Mouse (Mus musculus) adrenal gland, postnatal 36 days (tissue): Measurements from ENCODE around the gene Rad51d. TPM values are rescaled to one million over a fixed set of nuclear protein-coding genes. Genes with fewer than 3 reads are reported as not detected.
"Not testable (repeated sequence)": the region's sequence is repeated elsewhere in the genome, so short reads cannot be mapped to it uniquely, and the experiment has no call there.

ENCODE experiments used
- DNase-seq, 2 experiments: peaks; one replicate each; pipeline ENCODE4 v3.0.0; 2021; ENCODE audit warnings: mixed read lengths in 1 of 2
- long read RNA-seq, 2 experiments: library from polyadenylated mRNA; stranded (forward); transcript quantifications; one replicate each; pipeline ENCODE4 v2.0.0; 2021; ENCODE audit warnings: borderline sequencing depth in 2 of 2
- total RNA-seq, 2 experiments: library from RNA; stranded (reverse); gene quantifications; 2 replicates each; pipeline ENCODE4 v1.2.3; 2021

Gene Rad51d
- 10 to 100 TPM; 10.7 to 16.2 TPM for total RNA-seq
- long read RNA-seq, experiment 1, transcript Rad51d-201 (10 exons, 3,426 nt), result major isoform, 7 of 8 reads
- long read RNA-seq, experiment 1, partial matches to known transcripts, result 0 of 8 reads
- long read RNA-seq, experiment 1, other reads (novel, unspliced or antisense), result 1 of 8 reads
- long read RNA-seq, experiment 2, partial matches to known transcripts, result 0 of 4 reads
- long read RNA-seq, experiment 2, other reads (novel, unspliced or antisense), result 0 of 4 reads

DNA sequence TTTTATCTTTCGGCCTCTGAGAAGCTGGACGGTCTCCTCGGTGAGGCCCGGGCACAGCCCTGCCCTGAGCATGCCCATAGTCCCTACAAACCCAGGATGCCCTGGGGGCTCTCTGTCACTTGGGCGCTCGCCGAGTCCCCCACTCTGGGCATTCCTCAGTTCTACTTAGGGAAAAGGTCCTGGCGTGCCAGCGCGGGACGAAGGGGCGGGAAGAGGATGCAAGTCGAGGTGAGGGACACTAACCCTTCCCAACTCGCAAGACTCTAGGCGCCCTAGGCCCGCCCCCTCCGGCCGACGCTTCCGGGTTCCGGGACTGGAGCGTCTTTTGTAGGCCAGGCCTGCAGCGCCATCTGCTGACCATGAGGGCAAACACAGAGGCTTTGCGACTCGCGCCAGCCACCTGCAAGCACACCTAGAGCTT, at the start of gene Rad51d:
TSS of gene Rad51d (minus strand) at position 273 of the 421 bp plus-strand sequence.
- peak; percentile 96 to 98 for DNase-seq

GRCm38 (mm10) chr11:82933186-82933585, 42.8 kb upstream of the Rad51d start:
- no peak for DNase-seq

GRCm38 (mm10) chr11:82931671-82932450, 41.4 kb upstream of the Rad51d start:
- peak in 1 of 2 experiments; percentile 41 for DNase-seq

DNA sequence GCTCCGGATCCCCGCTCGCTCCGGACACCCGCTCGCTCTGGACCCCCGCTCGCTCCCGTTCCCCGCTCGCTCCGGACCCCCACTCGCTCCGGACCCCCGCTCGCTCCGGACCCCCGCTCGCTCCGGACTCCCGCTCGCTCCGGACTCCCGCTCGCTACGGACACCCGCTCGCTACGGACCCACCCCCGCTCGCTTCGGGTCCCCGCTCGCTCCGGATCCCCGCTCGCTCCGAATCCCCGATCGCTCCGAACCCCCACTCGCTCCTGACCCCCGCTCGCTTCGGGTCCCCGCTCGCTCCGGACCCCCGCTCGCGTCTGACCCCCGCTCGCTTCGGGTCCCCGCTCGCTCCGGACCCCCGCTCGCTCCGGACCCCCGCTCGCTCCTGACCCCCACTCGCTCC, 40.7 kb upstream of the Rad51d start:
- not testable (repeated sequence) for DNase-seq

DNA sequence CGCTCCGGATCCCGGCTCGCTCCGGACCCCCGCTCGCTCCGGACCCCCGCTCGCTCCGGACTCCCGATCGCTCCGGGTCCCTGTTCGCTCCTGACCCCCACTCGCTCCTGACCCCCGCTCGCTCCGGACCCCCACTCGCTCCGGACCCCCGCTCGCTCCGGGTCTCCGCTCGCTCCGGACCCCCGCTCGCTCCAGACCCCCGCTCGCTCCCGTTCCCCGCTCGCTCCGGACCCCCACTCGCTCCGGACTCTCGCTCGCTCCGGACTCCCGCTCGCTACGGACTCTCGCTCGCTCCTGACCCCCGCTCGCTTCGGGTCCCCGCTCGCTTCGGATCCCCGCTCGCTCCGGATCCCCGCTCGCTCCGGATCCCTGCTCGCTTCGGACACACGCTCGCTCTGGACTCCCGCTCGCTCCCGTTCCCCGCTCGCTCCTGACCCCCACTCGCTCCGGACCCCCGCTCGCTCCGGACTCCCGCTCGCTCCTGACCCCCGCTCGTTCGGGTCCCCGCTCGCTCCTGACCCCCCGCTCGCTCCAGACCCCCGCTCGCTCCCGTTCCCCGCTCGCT, 40.1 kb upstream of the Rad51d start:
- peak in 1 of 2 experiments; percentile 34 for DNase-seq

DNA sequence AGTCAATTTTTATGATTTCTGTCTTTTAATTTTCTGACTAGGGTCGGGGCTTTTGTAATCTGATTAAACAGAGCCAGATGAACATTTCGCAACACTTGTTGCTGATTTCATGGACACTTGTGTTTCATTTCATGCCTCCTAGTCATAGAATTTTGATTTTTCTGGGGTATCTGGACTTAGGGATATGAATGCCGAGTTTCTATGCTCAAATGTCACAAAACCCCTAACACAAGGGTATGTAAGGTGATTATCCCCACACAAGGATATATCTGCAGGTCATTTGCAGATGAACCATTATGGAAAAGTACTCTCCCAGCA, 39.2 kb upstream of the Rad51d start:
- no peak for DNase-seq

GRCm38 (mm10) chr11:82928897-82929632, 38.7 kb upstream of the Rad51d start:
- no peak for DNase-seq

DNA sequence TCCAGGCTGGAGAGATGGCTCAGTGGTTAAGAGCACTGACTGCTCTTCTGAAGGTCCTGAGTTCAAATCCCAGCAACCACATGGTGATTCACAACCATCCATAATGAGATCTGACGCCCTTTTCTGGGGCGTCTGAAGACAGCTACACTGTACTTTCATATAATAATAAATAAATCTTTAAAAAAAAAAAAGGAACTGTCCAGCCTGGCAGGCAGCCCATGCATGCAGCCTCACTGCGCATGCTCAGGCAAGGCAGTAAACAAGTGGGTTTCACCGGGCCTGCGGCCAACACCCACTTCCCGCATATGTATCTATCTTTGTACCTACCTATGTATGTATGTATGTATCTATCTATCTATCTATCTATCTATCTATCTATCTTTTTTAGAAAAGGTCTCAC, 33.5 kb upstream of the Rad51d start:
- not testable (repeated sequence) for DNase-seq

- DNase-seq, result no peak
Measured at GRCm38 (mm10) chr11:82921691-82922090, 31.3 kb upstream of the Rad51d start.

DNA sequence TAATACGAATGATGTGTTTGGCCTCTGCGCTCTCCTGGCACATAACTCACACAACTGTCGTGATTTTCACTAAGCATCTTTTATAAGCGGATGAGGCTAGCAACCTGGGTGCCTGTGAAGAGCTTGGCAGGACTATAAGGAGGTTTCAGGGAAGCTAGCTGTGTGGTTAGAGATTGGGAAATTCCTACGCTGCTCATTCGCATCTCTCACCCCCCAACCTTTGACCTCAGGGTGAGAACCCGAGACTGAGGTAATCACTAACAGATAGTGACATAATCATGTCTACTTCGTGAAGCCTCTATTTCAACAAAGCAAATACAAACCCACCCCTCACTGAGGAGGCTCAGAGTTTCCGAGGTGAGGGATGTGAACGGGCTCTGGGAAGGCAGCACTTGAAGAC, 30.4 kb upstream of the Rad51d start:
- no peak for DNase-seq

GRCm38 (mm10) chr11:82914711-82915352, 24.4 kb upstream of the Rad51d start:
- DNase-seq, result peak; percentile 76 to 85

GRCm38 (mm10) chr11:82910679-82911389, 20.4 kb upstream of the Rad51d start:
- no peak for DNase-seq

DNA sequence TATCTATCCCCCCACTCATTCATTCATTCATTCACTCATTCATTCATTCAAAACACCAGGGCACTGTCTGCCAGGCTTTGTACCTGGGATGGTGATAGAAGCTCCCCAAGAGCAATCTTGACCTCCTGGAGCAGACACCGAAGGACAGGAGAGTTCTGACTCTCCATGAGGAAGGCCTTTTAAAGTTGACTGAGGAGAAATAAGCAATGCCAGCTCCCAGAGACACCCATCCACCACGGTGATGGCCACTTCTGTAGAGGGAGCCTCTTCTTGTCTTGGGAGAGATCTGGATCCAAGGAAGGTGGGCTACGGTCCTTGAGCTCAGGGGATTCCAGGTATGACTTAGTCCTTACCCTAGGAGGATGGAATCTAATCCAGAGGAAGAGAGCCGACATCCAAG, 19.8 kb upstream of the Rad51d start, which contains the start of gene Unc45b:
TSS of gene Unc45b (plus strand) at position 301 of the 400 bp plus-strand sequence.
- DNase-seq, result no peak

DNA sequence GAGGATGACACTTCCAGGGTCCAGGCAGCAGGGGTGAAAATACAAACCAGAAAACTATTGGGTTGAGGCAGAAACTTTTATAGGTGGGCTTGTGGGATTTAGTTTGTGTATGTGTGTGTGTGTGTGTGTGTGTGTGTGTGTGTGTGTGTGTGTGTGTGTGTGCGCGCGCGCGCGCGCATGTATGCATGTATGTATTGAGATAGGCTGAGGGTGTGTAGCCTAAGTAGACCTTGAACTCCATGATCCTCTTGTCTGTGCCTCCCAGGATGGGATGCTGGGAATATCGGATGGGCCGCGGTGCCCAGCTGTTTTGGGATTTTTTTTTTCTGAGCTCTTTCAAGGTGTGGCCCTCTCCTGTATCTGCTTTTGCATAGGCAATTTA, 18.2 kb upstream of the Rad51d start:
- DNase-seq, result no peak

DNA sequence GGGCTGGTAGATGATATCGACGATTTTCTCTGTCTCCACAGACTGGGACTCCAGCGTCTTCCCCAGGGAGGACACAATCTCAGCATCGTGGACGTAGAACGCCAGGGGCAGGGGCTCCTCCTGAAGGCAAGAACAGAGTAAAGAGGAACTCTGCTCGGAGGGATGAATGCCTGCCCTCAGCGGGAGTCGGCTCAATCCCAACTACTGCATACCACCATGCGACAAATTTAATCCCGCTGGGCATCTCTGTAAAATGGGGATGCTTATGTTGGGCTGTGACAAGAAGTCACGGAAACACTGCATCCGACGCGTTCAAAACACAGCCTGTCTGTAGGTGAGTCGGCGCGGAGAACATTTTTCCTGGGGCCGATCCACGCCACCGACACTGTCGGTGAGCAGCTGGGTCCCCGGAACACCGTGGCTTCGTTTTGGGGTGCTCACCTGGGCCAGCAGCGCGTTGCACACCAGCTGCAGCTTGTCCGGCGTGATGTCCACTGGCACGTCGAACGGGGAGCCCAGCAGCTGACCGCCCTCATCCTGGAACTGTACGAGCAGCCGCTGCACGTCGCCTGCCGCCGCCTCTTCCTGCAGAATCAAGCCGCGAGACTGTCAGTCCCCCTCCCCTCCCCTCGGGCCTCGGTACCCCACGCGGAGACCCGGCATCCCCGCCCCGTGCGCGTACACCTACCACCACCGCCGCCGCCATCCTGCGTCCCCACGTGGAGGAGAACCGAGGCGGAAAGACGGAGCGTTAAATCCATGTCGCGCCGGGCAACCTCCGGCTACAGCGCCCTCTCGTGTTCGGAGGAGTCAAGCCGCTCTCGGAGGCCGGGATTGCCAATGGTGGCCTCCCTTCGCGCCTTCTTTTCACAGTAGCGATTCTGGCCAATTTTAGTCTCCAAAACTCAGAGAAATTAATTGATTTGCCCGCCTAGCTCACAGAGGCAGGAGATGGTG, 17.5 kb upstream of the Rad51d start, which contains the start of gene Nle1:
TSS of gene Nle1 (minus strand) at position 761 of the 957 bp plus-strand sequence.
- DNase-seq, result peak; percentile 93 to 94

DNA sequence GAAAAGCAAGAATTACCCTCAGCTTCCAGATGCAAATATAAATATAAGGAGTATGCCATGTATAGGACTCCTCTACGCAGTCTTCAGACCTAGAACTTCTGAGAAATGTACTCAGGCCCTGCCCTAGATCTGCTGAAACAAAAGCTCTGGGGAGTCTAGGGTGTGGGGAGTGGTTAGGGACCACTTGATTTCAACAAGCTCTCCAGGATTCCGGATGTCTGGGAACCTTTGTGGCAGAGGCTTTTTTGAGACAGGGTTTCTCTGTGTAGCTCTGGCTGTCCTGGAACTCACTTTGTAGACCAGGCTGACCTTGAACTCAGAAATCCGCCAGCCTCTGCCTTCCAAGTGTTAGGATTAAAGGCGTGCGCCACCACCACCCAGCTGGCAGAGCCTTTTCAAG, 15.4 kb upstream of the Rad51d start:
- DNase-seq, result no peak

DNA sequence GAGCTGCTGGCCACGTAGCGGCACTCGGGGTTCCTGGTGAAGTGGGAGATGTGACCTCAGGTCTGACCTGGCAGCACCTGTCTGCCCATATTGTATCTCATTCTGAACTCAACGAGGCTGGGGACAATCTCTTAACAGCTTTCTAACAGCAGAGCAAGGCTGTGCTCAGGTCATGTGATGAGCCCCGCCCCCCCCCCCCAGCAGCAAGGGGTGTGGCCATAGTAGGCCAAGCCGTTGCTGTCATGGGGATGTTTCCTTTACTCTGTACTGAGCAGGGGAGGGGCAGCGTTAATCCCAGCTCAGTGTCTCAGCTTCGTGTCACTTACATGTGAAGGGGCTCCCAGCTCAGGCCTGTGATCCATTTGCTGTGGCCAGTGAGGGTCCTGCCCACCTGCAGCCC, 14.5 kb upstream of the Rad51d start:
- DNase-seq, result no peak

DNA sequence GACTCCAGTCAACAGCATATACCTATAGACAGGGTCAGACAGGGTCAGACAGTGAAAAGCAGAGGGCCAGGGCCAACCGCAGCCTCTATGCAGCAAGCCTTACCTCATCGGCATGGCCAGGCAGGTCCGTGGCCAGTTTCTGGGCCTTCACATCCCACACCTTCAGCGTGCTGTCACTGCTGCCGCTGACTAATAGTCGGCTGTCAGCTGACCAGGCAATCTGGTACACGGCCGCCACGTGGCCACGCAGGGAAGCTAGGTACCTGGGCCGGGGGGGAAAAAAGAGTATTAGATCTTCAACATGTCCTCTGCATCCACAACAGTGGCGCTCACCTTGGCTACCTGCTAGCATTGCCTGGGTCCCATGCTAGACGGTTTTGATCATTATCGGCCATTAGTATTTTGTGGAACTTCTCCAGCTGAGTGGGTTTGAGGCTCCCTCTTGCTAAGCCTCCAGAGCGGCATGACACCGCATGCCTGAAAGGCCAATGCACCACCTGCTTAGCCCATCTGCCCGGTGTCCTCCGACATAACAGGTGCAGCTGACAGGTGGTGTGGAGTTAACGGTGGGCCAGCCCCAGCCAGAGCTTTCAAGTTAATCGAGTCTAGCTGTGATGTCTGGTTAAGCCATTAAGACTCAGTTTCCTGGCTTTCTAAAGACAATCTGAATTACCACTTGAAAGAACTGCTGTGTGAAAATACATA, 11.3 kb upstream of the Rad51d start:
- DNase-seq, result no peak

DNA sequence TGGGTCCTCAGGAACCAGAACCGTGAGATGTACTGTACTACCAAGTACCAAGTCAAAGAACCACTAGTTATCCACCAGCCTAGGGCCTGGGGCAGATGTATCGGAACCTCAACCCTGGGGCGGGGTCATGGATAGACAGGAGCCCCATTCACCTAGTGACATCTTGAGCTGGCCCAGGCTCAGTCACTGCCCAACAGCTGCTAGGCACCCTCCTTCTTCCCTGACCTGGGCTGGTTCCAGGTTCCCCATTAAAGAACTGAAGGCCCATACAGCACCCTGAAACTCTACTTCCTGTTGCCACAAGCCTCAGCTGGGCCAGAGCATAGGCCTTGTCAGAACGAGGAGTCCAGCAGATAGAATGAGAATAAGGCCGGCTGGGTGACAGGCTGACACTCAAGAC, 9.3 kb upstream of the Rad51d start:
- no peak for DNase-seq

- DNase-seq, result no peak
Measured at GRCm38 (mm10) chr11:82897478-82897877, 7.1 kb upstream of the Rad51d start.
